Mouse (Mus musculus): ENCODE data around the gene Ppp1r14c. TPM values are rescaled to one million over a fixed set of nuclear protein-coding genes. Genes with fewer than 3 reads are reported as not detected.
"Not testable (repeated sequence)": the region's sequence is repeated elsewhere in the genome, so short reads cannot be mapped to it uniquely, and the experiment has no call there.

The Ppp1r14c gene
- polyA plus RNA-seq, 1 experiment: 11.2 TPM

DNA sequence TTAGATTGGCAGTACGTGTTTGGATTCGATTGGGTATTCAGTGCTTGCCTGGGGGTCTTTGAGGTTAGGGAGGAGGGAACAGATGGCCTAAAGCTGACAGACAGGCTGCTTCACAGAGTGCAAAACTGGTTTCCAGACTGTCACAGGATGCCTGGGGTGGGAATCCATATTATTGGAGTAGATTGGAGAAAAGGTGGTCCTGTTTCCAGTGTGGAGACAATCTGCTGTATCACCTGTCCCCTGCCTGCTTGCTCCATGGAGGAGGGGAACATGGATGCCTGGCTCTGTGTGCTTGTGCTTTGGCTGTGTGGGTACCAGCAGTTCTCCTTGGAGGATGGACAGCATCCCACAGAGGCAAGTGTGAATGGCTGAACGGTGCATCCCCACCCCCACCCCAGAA lies 45.4 kb downstream of the Ppp1r14c start:
- Histone ChIP-seq H3K4me3 (ENCODE audit: insufficient read depth, low read length) (no peak overlapping the region), H3K27ac (ENCODE audit: insufficient read depth, low read length) (no peak overlapping the region), H3K4me1 (ENCODE audit: control insufficient read depth, insufficient read depth, low read length) (peaks cover 2% of the 10 kb centered on the region; the same call in 1 of the 2 replicates)
- no peak for TF ChIP-seq CTCF (IDR thresholded peaks at IDR 0.05; ENCODE audit: extremely low read depth, insufficient read depth, low read length)
- no peak for TF ChIP-seq POLR2A (IDR thresholded peaks at IDR 0.05; ENCODE audit: extremely low read depth, insufficient read depth, low read length)

GRCm38 (mm10) chr10:3411639-3412038 lies 45.8 kb downstream of the Ppp1r14c start:
- TF ChIP-seq CTCF (IDR thresholded peaks at IDR 0.05; ENCODE audit: extremely low read depth, insufficient read depth, low read length): no peak
- TF ChIP-seq POLR2A (IDR thresholded peaks at IDR 0.05; ENCODE audit: extremely low read depth, insufficient read depth, low read length): no peak
- peaks cover 4% of the 10 kb centered on the region; the same call in 1 of the 2 replicates for H3K4me1 ChIP-seq (ENCODE audit: control insufficient read depth, insufficient read depth, low read length)
- no peak overlapping the region for H3K4me3 ChIP-seq (ENCODE audit: insufficient read depth, low read length)
- no peak overlapping the region for H3K27ac ChIP-seq (ENCODE audit: insufficient read depth, low read length)

DNA sequence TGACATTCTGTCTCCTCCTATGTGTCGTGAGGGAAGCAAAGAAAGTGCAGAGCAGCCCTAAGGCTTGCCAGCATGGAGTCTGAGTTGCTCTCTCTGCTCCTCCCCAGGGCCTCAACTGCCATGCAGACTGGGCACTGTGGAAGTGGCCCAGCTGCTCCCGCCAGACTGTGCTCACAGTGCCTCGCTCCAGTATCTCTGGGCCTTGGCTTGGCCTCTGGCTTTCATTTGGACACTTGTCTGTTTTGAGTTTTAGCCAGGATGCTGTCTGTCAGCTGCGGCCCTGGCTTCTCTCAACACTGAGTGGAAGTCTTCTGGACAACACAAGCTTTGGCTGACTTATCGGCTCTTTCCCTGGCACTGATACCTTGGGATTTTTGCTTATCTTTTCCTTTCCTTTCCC lies 49.0 kb downstream of the Ppp1r14c start:
- H3K4me3 ChIP-seq (ENCODE audit: insufficient read depth, low read length): no peak overlapping the region
- H3K27ac ChIP-seq (ENCODE audit: insufficient read depth, low read length): no peak overlapping the region
- peaks cover 5% of the 10 kb centered on the region; the same call in 1 of the 2 replicates for H3K4me1 ChIP-seq (ENCODE audit: control insufficient read depth, insufficient read depth, low read length)
- TF ChIP-seq POLR2A (IDR thresholded peaks at IDR 0.05; ENCODE audit: extremely low read depth, insufficient read depth, low read length) (no peak), CTCF (IDR thresholded peaks at IDR 0.05; ENCODE audit: extremely low read depth, insufficient read depth, low read length) (no peak)

GRCm38 (mm10) chr10:3416565-3416964 lies 50.7 kb downstream of the Ppp1r14c start:
- peaks cover 3% of the 10 kb centered on the region; the same call in 1 of the 2 replicates for H3K4me1 ChIP-seq (ENCODE audit: control insufficient read depth, insufficient read depth, low read length)
- no peak overlapping the region for H3K4me3 ChIP-seq (ENCODE audit: insufficient read depth, low read length)
- H3K27ac ChIP-seq (ENCODE audit: insufficient read depth, low read length): no peak overlapping the region
- TF ChIP-seq POLR2A (IDR thresholded peaks at IDR 0.05; ENCODE audit: extremely low read depth, insufficient read depth, low read length): no peak
- no peak for TF ChIP-seq CTCF (IDR thresholded peaks at IDR 0.05; ENCODE audit: extremely low read depth, insufficient read depth, low read length)

DNA sequence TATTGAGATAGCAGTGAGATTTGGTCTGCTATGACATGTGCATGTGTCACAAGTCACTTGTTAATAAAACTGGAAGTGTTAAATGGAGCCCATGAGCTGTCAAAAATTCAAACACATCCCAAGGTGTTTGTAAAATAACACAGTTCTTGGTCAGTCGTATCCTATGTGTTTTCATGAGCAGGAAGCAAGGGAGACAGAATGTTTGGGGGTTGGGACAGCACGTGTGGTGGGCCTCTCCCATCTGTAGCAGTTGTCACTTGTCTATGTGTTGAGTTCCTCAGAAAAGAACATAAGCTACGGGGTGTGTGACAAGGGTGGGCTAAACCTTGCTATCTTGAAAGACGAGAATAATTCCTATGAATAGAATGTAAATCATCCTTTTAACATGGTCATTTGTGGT lies 51.6 kb downstream of the Ppp1r14c start:
- no peak overlapping the region for H3K27ac ChIP-seq (ENCODE audit: insufficient read depth, low read length)
- TF ChIP-seq POLR2A (IDR thresholded peaks at IDR 0.05; ENCODE audit: extremely low read depth, insufficient read depth, low read length): no peak
- TF ChIP-seq CTCF (IDR thresholded peaks at IDR 0.05; ENCODE audit: extremely low read depth, insufficient read depth, low read length): no peak
- no peak overlapping the region for H3K4me3 ChIP-seq (ENCODE audit: insufficient read depth, low read length)
- peaks cover 3% of the 10 kb centered on the region; the same call in 1 of the 2 replicates for H3K4me1 ChIP-seq (ENCODE audit: control insufficient read depth, insufficient read depth, low read length)

GRCm38 (mm10) chr10:3424016-3424415 lies 58.2 kb downstream of the Ppp1r14c start:
- no peak overlapping the region for H3K4me3 ChIP-seq (ENCODE audit: insufficient read depth, low read length)
- TF ChIP-seq POLR2A (IDR thresholded peaks at IDR 0.05; ENCODE audit: extremely low read depth, insufficient read depth, low read length) (no peak), CTCF (IDR thresholded peaks at IDR 0.05; ENCODE audit: extremely low read depth, insufficient read depth, low read length) (no peak)
- no peaks in the 10 kb centered on the region; the same call in 1 of the 2 replicates for H3K4me1 ChIP-seq (ENCODE audit: control insufficient read depth, insufficient read depth, low read length)
- H3K27ac ChIP-seq (ENCODE audit: insufficient read depth, low read length): no peak overlapping the region

DNA sequence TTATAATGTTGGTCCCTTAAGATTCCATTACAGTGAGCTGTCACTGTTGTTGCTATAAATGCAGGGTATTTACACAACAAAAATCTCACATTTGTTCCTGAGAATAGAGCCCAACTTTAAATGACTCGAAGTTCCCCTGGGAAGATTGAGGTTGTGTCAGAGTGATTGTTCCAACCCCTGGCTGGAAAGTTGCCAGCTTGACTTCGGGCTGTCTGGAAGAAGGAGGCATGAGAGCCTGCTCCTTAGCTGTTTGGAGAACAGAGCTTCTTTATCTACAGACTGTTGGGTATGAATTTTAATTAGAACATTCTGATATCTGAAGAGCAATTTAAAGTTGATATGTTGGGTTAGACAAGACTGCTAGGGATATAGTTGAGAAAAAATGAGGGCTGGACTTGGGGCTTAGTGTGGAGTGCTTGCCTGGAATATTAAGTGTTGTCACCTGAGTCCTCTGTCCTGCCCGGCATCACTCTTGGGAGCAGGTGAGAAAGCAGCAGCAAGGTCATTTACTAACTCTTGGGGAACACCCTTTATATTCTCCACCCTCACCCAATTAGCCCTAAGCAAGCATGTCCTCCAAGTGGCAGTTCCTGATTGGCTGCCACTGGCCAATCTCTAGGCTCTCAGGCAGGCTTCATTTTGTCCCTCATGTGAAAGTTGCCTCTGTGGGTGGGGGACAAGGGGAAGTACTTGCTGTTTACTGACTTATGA lies 62.0 kb downstream of the Ppp1r14c start:
- H3K4me3 ChIP-seq (ENCODE audit: insufficient read depth, low read length): no peak overlapping the region
- no peak overlapping the region for H3K27ac ChIP-seq (ENCODE audit: insufficient read depth, low read length)
- H3K4me1 ChIP-seq (ENCODE audit: control insufficient read depth, insufficient read depth, low read length): no peaks in the 10 kb centered on the region; the same call in 1 of the 2 replicates
- TF ChIP-seq POLR2A (IDR thresholded peaks at IDR 0.05; ENCODE audit: extremely low read depth, insufficient read depth, low read length): no peak
- TF ChIP-seq CTCF (IDR thresholded peaks at IDR 0.05; ENCODE audit: extremely low read depth, insufficient read depth, low read length): no peak

GRCm38 (mm10) chr10:3434848-3435474 lies 69.1 kb downstream of the Ppp1r14c start:
- no peak overlapping the region for H3K27ac ChIP-seq (ENCODE audit: insufficient read depth, low read length)
- TF ChIP-seq POLR2A (IDR thresholded peaks at IDR 0.05; ENCODE audit: extremely low read depth, insufficient read depth, low read length): no peak
- no peak for TF ChIP-seq CTCF (IDR thresholded peaks at IDR 0.05; ENCODE audit: extremely low read depth, insufficient read depth, low read length)
- H3K4me1 ChIP-seq (ENCODE audit: control insufficient read depth, insufficient read depth, low read length): no peaks in the 10 kb centered on the region
- H3K4me3 ChIP-seq (ENCODE audit: insufficient read depth, low read length): no peak overlapping the region

GRCm38 (mm10) chr10:3440722-3441471 lies 75.0 kb downstream of the Ppp1r14c start:
- Histone ChIP-seq H3K4me1 (ENCODE audit: control insufficient read depth, insufficient read depth, low read length) (no peaks in the 10 kb centered on the region), H3K27ac (ENCODE audit: insufficient read depth, low read length) (no peak overlapping the region), H3K4me3 (ENCODE audit: insufficient read depth, low read length) (no peak overlapping the region)
- no peak for TF ChIP-seq CTCF (IDR thresholded peaks at IDR 0.05; ENCODE audit: extremely low read depth, insufficient read depth, low read length)

- H3K4me3 ChIP-seq (ENCODE audit: insufficient read depth, low read length); H3K4me1 ChIP-seq (ENCODE audit: control insufficient read depth, insufficient read depth, low read length); H3K27ac ChIP-seq (ENCODE audit: insufficient read depth, low read length): not testable (repeated sequence)
These were observed 80.9 kb downstream of the Ppp1r14c start for GRCm38 (mm10) chr10:3446748-3447147.

Data from cortical plate, adult 2 months (tissue).